Mouse (Mus musculus) heart, postnatal 0 days (tissue): Measurements from ENCODE around the gene Rpl28.

ENCODE experiments used
- CTCF ChIP-seq: IDR thresholded peaks from 2 replicates; pipeline ENCODE4 v1.5.1; 2016; ENCODE audit warnings: antibody characterized with exemption, control low read depth, low read depth
- EP300 ChIP-seq: IDR thresholded peaks from 2 replicates; pipeline ENCODE4 v1.6.1; 2016; ENCODE audit warnings: antibody characterized with exemption, low read depth

DNA sequence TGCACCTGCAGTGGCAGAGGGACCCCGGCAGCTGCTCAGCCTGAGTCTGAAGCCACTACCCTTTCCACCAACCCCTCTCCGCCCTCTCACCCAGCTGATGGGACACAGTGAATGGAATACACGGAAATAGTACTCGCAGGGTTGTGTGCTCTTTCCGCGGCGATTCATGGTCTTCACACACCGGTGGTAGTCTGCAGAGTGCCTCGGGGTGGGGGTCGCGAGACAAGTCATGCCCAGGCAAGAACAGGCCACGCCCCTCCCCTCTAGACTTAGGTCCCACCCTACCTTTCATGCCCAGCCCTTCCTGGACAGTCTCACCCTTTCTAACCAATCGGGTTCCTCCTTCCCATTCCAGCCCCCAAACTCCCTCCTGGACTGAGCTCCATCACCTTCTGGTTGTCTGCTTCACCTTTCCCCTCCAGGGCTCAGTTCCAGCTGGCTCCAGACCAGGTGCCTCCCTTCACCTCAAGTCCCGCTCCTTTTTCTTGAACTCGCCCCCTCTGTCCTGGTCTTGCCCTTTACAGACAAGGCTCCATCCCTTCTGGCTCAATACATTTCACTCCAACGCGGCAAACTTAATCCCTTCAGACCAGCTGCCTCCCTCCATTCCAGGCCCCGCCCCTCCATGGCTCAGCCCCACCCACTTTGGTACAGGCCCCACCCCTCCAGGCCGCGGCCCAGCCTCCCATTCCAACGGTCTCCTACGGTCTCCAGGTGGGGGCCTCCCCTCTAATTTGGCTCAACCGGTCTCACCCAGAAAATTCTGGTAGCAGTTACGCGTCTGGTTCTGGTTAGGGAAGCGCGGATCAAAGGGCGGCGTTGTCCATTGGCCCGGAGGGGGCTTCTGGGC is 40.5 kb upstream of the Rpl28 start:
- TF ChIP-seq CTCF = no peak
- no peak for TF ChIP-seq EP300
